Mouse (Mus musculus) liver, embryonic 13.5 days (tissue): ENCODE results near the gene Apol7e. TPM values are rescaled to one million over a fixed set of nuclear protein-coding genes. Genes with fewer than 3 reads are reported as not detected.

Experiments used
- ATAC-seq: fragments of 200-750 bp; cut with Nextera tagmentation; 2 replicates; pipeline ENCODE4 v1.8.0; 2017; ENCODE audit warnings: low read depth, mild to moderate bottlenecking, moderate number of reproducible peaks, moderate library complexity
- DNase-seq: peaks from one replicate; pipeline ENCODE4 v3.0.0; 2022
- H3K27ac ChIP-seq: fragments of 300-500 bp; sonication (generic); 2 replicates; pipeline ENCODE4 v1.5.1; 2015; ENCODE audit warnings: moderate library complexity, mild to moderate bottlenecking, inconsistent platforms
- H3K27me3 ChIP-seq: fragments of 300-500 bp; sonication (generic); 2 replicates; pipeline ENCODE4 v1.6.1; 2015; ENCODE audit warnings: mild to moderate bottlenecking, inconsistent platforms
- H3K36me3 ChIP-seq: fragments of 300-500 bp; sonication (generic); 2 replicates; pipeline ENCODE4 v1.6.1; 2015; ENCODE audit warnings: mild to moderate bottlenecking, inconsistent platforms
- H3K4me1 ChIP-seq: fragments of 300-500 bp; sonication (generic); replicated peaks from 2 replicates; pipeline ENCODE4 v1.6.1; 2015; ENCODE audit warnings: inconsistent platforms
- H3K4me2 ChIP-seq: fragments of 300-500 bp; sonication (generic); 2 replicates; pipeline ENCODE4 v1.6.1; 2015; ENCODE audit warnings: inconsistent platforms, mild to moderate bottlenecking, moderate library complexity
- H3K4me3 ChIP-seq: fragments of 300-500 bp; sonication (generic); replicated peaks from 2 replicates; pipeline ENCODE4 v1.5.1; 2015; ENCODE audit warnings: mild to moderate bottlenecking, inconsistent platforms
- H3K9ac ChIP-seq: fragments of 300-500 bp; sonication (generic); 2 replicates; pipeline ENCODE4 v1.6.1; 2015; ENCODE audit warnings: mild to moderate bottlenecking, inconsistent platforms
- H3K9me3 ChIP-seq: fragments of 300-500 bp; sonication (generic); replicated peaks from 2 replicates; pipeline ENCODE4 v1.6.1; 2016; ENCODE audit warnings: inconsistent platforms
- WGBS: fragments of 180-500 bp; shearing (Covaris S2); methylation state at CpG from one replicate; pipeline ENCODE4 v1.1.7; 2015; ENCODE audit not compliant: insufficient replicate concordance; 5-methylcytosine and 5-hydroxymethylcytosine counted together
- polyA plus RNA-seq: library from polyadenylated mRNA; unstranded; fragments of >200 nt; fragmentation: Nextera tagmentation; extraction: Ambion mirVana; gene quantifications from 2 replicates; pipeline ENCODE4 v1.2.1, GENCODE M21; 2015

Gene Apol7e
- polyA plus RNA-seq, 1 experiment from 2014 or later = not detected

DNA sequence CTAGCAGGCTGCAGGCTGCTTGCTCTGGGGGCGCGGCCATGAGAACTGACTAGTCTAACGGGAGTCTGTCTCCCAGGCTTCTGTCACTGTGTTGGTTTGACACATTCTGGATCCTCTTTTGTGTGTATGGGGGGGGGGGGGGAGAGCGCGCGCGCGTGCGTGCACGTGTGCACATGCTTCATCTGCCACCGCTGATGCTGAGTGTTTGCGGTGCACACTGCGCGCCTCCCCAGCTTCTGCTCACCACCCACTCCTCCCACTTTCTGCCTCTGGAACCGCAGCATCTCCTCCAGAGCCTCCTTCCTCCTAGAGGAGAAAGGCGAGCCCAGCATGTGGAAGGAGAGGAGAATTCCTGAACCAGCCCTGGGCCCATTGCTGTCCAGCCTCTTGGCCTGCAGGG, 61.4 kb downstream of the Apol7e start:
- 91% methylated on average over 16 of the region's 16 CpGs for WGBS

GRCm38 (mm10) chr15:77761083-77761482, 62.4 kb downstream of the Apol7e start:
- no peak for DNase-seq
- ATAC-seq = no peak
- H3K36me3 ChIP-seq = peaks cover 69% of the 10 kb centered on the region
- H3K9me3 ChIP-seq = no peaks in the 10 kb centered on the region
- H3K4me1 ChIP-seq = peaks cover 19% of the 10 kb centered on the region
- 93% methylated on average over 7 of the region's 7 CpGs for WGBS
- no peak overlapping the region for H3K4me2 ChIP-seq
- H3K27ac ChIP-seq = no peak overlapping the region; the same call in 1 of the 2 replicates
- no peak overlapping the region for H3K9ac ChIP-seq
- H3K4me3 ChIP-seq = no peak overlapping the region
- H3K27me3 ChIP-seq = no peaks in the 10 kb centered on the region

More for the DNA sequence above, 61.4 kb downstream of the Apol7e start:
- Histone ChIP-seq H3K4me3 (no peak overlapping the region), H3K4me1 (peaks cover 27% of the 10 kb centered on the region), H3K9ac (no peak overlapping the region), H3K27ac (no peak overlapping the region), H3K36me3 (peaks cover 58% of the 10 kb centered on the region), H3K4me2 (no peak overlapping the region), H3K9me3 (no peaks in the 10 kb centered on the region), H3K27me3 (no peaks in the 10 kb centered on the region)
- DNase-seq (no peak), ATAC-seq (no peak)

DNA sequence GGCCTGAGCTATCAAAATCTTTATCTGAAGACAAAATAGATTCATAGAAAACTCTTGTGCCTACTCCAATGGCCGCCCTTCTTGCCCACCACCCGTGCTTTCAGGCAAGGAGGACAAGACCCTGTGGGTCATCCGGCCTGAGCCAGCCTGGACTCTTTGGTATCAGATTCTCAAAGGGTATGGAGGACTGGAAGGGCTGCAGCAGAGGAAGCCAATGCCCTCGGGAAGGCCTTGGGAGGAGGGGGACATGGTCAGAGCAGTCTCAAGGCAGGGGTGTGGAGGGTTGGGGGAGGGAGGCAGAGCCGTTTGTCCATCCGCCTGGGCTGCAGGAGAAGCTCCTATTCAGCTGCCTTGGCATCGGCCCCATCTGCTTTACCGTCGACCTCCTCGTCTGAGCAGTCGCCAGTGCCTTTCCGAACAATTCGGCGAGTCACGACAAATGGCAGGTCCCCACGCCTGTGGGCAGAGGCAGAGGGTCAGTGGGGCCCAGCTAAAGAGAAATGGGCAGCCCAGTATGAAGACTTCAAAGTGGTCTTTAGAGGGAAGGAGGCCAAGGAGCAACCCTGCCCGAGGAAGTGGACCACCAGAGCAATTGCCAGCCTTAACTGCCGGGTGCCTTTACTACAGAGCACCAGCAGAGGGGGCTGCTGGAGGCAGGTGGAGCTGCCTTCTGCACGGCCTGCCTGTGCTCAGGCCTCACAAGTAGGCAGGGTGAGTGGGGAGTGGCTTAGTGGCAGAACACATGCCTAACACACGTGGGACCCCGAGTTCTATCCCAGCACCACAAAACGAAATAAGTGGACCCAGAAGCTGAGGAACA, 63.1 kb downstream of the Apol7e start:
- ATAC-seq (peak; percentile 40; the same call in 1 of the 2 replicates), DNase-seq (peak; percentile 30)
- Histone ChIP-seq H3K4me1 (peaks cover 12% of the 10 kb centered on the region), H3K36me3 (peaks cover 76% of the 10 kb centered on the region), H3K27me3 (no peaks in the 10 kb centered on the region), H3K27ac (no peak overlapping the region; the same call in 1 of the 2 replicates), H3K9me3 (no peaks in the 10 kb centered on the region), H3K9ac (no peak overlapping the region), H3K4me2 (no peak overlapping the region), H3K4me3 (no peak overlapping the region)
- WGBS = 80% methylated on average over 22 of the region's 22 CpGs

GRCm38 (mm10) chr15:77763050-77763449, 64.4 kb downstream of the Apol7e start:
- WGBS = 92% methylated on average over 16 of the region's 16 CpGs
- Histone ChIP-seq H3K4me2 (no peak overlapping the region), H3K36me3 (peaks cover 89% of the 10 kb centered on the region), H3K27ac (no peak overlapping the region), H3K4me1 (peaks cover 3% of the 10 kb centered on the region), H3K4me3 (no peak overlapping the region), H3K9me3 (no peaks in the 10 kb centered on the region), H3K27me3 (no peaks in the 10 kb centered on the region), H3K9ac (no peak overlapping the region)
- DNase-seq = no peak
- ATAC-seq = no peak

DNA sequence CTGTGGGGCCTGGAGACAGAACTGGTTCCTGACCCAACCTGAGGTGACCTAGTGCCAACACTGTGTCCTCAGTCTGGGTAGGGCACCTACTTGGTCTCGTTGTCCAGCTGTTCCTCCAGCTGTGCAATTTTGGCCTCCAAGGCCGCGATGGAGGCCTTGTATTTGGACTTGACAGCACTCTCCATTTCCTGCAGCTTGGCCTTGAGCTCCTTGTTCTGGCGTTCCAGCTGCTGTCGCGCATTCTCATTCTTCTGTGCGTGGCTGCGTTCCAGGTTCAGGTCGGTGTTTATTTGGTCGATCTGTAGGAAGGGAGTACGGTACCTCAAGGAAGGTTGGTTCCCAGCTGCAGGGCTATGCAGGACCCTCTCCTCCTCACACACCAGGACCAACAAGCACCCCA, 65.0 kb downstream of the Apol7e start:
- no peak overlapping the region for H3K4me3 ChIP-seq
- H3K27me3 ChIP-seq = no peaks in the 10 kb centered on the region
- DNase-seq (no peak), ATAC-seq (no peak)
- WGBS = 89% methylated on average over 11 of the region's 11 CpGs
- no peaks in the 10 kb centered on the region for H3K9me3 ChIP-seq
- peaks cover 3% of the 10 kb centered on the region for H3K4me1 ChIP-seq
- H3K36me3 ChIP-seq = peaks cover 95% of the 10 kb centered on the region
- no peak overlapping the region for H3K9ac ChIP-seq
- H3K4me2 ChIP-seq = no peak overlapping the region
- H3K27ac ChIP-seq = 0 out of 2 replicates have a peak overlapping the region, but pooled peaks have one; percentile 21

GRCm38 (mm10) chr15:77764391-77765006, 65.8 kb downstream of the Apol7e start:
- H3K4me3 ChIP-seq = no peak overlapping the region
- DNase-seq = no peak
- peaks cover 3% of the 10 kb centered on the region for H3K4me1 ChIP-seq
- no peak for ATAC-seq
- H3K27me3 ChIP-seq = no peaks in the 10 kb centered on the region
- 0 out of 2 replicates have a peak overlapping the region, but pooled peaks have one; percentile 21 for H3K27ac ChIP-seq
- no peaks in the 10 kb centered on the region for H3K9me3 ChIP-seq
- WGBS = 84% methylated on average over 13 of the region's 13 CpGs
- H3K9ac ChIP-seq = no peak overlapping the region
- H3K4me2 ChIP-seq = no peak overlapping the region
- peaks cover 99% of the 10 kb centered on the region for H3K36me3 ChIP-seq

GRCm38 (mm10) chr15:77765484-77766093, 66.9 kb downstream of the Apol7e start:
- Histone ChIP-seq H3K9me3 (no peaks in the 10 kb centered on the region), H3K9ac (no peak overlapping the region), H3K36me3 (peaks cover 100% of the 10 kb centered on the region), H3K27me3 (no peaks in the 10 kb centered on the region), H3K4me3 (no peak overlapping the region), H3K4me2 (no peak overlapping the region), H3K4me1 (peaks cover 3% of the 10 kb centered on the region), H3K27ac (peak overlapping the region; percentile 21; the same call in 1 of the 2 replicates)
- 92% methylated on average over 16 of the region's 16 CpGs for WGBS
- no peak for DNase-seq
- no peak for ATAC-seq

- H3K27me3 ChIP-seq = no peaks in the 10 kb centered on the region
- peaks cover 100% of the 10 kb centered on the region for H3K36me3 ChIP-seq
- H3K4me2 ChIP-seq = no peak overlapping the region
- no peak for DNase-seq
- 83% methylated on average over 11 of the region's 11 CpGs for WGBS
- no peaks in the 10 kb centered on the region for H3K9me3 ChIP-seq
- no peak overlapping the region for H3K27ac ChIP-seq
- peaks cover 3% of the 10 kb centered on the region for H3K4me1 ChIP-seq
- no peak overlapping the region for H3K9ac ChIP-seq
- no peak for ATAC-seq
- H3K4me3 ChIP-seq = no peak overlapping the region
Measured at GRCm38 (mm10) chr15:77766981-77767380, 68.3 kb downstream of the Apol7e start.

Other genes with a start within 250 kb of the Apol7e start
- gene Apol10a, start 221.8 kb upstream of the Apol7e start, polyA plus RNA-seq = 0.05 and 0.10 TPM in 2 replicates
- 0.15 and 0.38 TPM in 2 replicates for gene Apol11a, start 190.6 kb upstream of the Apol7e start, polyA plus RNA-seq
- gene Apol7c, start 165.5 kb upstream of the Apol7e start, polyA plus RNA-seq = not detected in 2 replicates
- gene 1700025B11Rik, start 137.0 kb upstream of the Apol7e start, polyA plus RNA-seq = not detected in 2 replicates
- gene Apol10b, start 102.7 kb upstream of the Apol7e start, polyA plus RNA-seq = not detected in 2 replicates
- gene Gm36245, start 99.6 kb upstream of the Apol7e start, polyA plus RNA-seq = not detected in 2 replicates
- 10.6 and 12.5 TPM in 2 replicates for gene Apol11b, start 55.6 kb upstream of the Apol7e start, polyA plus RNA-seq
- not detected in 2 replicates for gene Apol9b, start 30.2 kb downstream of the Apol7e start, polyA plus RNA-seq
- 29.8 and 34.9 TPM in 2 replicates for gene Apol8, start 58.1 kb downstream of the Apol7e start, polyA plus RNA-seq
- gene Myh9, start 143.3 kb downstream of the Apol7e start, polyA plus RNA-seq = 18.3 and 22.2 TPM in 2 replicates
- gene Txn2, start 230.1 kb downstream of the Apol7e start, polyA plus RNA-seq = 235 and 238 TPM in 2 replicates